Mouse (Mus musculus) embryonic facial prominence, embryonic 12.5 days (tissue): ENCODE results near the gene Psmc3. TPM values are rescaled to one million over a fixed set of nuclear protein-coding genes. Genes with fewer than 3 reads are reported as not detected.
"Not testable (repeated sequence)": the region's sequence is repeated elsewhere in the genome, so short reads cannot be mapped to it uniquely, and the experiment has no call there.

Experiments
- ATAC-seq: fragments of 200-750 bp; cut with Nextera tagmentation; 2 replicates; pipeline ENCODE4 v1.8.0; 2017; ENCODE audit not compliant: insufficient number of reproducible peaks, insufficient read depth, low FRiP score, low TSS enrichment
- H3K27ac ChIP-seq: fragments of 300-500 bp; sonication (generic); 2 replicates; pipeline ENCODE4 v1.5.1; 2016; ENCODE audit warnings: mild to moderate bottlenecking
- H3K27me3 ChIP-seq: fragments of 300-500 bp; sonication (generic); 2 replicates; pipeline ENCODE4 v1.6.1; 2016; ENCODE audit warnings: mild to moderate bottlenecking, moderate library complexity
- H3K36me3 ChIP-seq: fragments of 300-500 bp; sonication (generic); 2 replicates; pipeline ENCODE4 v1.6.1; 2016; ENCODE audit warnings: mild to moderate bottlenecking
- H3K4me1 ChIP-seq: fragments of 300-500 bp; sonication (generic); 2 replicates; pipeline ENCODE4 v1.6.1; 2016
- H3K4me2 ChIP-seq: fragments of 300-500 bp; sonication (generic); replicated peaks from 2 replicates; pipeline ENCODE4 v1.6.1; 2016; ENCODE audit warnings: mild to moderate bottlenecking, moderate library complexity
- H3K4me3 ChIP-seq: fragments of 300-500 bp; sonication (generic); 2 replicates; pipeline ENCODE4 v1.5.1; 2016; ENCODE audit warnings: mild to moderate bottlenecking
- H3K9ac ChIP-seq: fragments of 300-500 bp; sonication (generic); 2 replicates; pipeline ENCODE4 v1.6.1; 2016; ENCODE audit warnings: mild to moderate bottlenecking, moderate library complexity
- H3K9me3 ChIP-seq: fragments of 300-500 bp; sonication (generic); 2 replicates; pipeline ENCODE4 v1.6.1; 2016; ENCODE audit warnings: mild to moderate bottlenecking, moderate library complexity
- WGBS: fragments of 180-500 bp; shearing (Covaris S2); methylation state at CpG from one replicate; pipeline ENCODE4 v1.1.7; 2016; 5-methylcytosine and 5-hydroxymethylcytosine counted together
- polyA plus RNA-seq: library from polyadenylated mRNA; unstranded; fragments of >200 nt; fragmentation: Nextera tagmentation; extraction: Ambion mirVana; gene quantifications from 2 replicates; pipeline ENCODE4 v1.2.1, GENCODE M21; 2016

The Psmc3 gene
- polyA plus RNA-seq, 1 experiment from 2014 or later = 326 TPM

DNA sequence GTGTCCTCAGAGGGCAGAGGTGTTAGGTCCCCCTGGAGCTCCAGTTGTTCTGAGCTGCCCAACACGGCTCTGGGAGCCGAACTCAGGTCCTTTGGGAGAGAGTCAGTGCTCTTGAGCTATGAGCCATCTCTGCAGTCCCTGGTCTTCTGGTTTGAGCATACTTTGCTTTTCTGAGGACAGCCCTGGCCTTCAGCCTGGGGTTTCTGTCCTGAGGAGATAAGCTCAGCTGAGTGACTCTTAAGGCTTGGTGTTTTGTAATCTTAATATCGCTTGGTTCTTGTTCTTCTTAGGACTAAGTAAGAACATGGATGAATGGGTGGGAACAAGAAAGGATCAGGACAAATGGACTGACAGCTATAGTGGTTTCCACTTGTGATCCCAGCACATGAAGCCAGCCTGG is 54.3 kb downstream of the Psmc3 start:
- Histone ChIP-seq H3K27ac (no peak overlapping the region), H3K4me2 (no peak overlapping the region), H3K27me3 (no peaks in the 10 kb centered on the region), H3K9ac (no peak overlapping the region), H3K36me3 (no peaks in the 10 kb centered on the region), H3K4me3 (no peak overlapping the region), H3K4me1 (no peaks in the 10 kb centered on the region), H3K9me3 (no peaks in the 10 kb centered on the region)
- ATAC-seq = no peak
- WGBS = 84% methylated on average over 3 of the region's 3 CpGs

DNA sequence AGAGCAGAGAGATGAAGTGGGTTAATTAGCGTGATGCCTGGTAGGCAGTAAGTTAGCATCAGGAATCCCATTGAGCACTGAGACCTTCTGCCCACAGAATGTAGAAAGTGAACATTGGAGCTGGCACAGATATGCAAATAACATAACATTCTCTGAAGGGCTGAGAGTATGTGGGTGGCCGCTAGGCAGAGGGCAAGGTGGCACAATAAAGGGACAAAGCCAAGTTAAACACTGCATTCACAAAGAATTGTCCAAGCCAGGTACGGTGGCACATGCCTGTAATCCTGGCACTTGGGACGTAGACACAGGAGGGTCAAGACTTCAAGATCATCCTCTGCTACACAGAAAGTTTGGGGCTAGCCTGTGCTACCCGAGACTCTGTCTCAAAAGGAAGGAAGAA is 55.4 kb downstream of the Psmc3 start:
- H3K9me3 ChIP-seq = no peaks in the 10 kb centered on the region
- no peak overlapping the region for H3K9ac ChIP-seq
- no peak for ATAC-seq
- no peaks in the 10 kb centered on the region for H3K36me3 ChIP-seq
- no peak overlapping the region for H3K4me2 ChIP-seq
- no peak overlapping the region for H3K4me3 ChIP-seq
- WGBS = 85% methylated on average over 5 of the region's 5 CpGs
- H3K27me3 ChIP-seq = no peaks in the 10 kb centered on the region
- H3K4me1 ChIP-seq = no peaks in the 10 kb centered on the region
- H3K27ac ChIP-seq = no peak overlapping the region

DNA sequence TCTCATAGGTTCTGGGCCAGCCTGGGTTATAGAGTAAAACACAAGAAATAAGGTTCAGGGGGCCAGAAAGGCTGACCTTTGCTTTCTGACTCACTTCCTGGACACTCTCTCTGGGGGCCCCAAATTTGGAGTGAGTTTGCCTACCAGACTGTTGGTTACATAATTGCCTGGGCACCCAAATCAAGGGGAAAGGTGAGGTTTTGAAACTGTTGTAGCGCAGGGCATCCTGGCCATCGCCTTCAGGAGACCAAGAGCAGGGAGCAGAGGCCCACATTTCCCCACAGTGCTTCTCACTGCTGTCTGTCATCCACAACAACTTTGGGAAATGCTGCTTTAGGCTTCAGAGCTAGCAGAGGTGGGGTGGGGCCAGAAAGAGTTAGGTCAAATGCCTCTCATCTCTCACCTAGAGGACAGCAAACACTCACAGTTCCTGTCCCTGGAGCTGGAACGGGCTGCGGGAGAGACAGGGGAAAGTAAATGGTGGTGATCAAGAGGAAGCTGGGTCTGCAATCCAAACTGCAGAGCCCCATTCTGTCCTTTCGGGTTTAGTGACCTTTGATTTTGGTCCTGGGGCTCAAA is 56.1 kb downstream of the Psmc3 start:
- Histone ChIP-seq H3K4me3 (no peak overlapping the region), H3K9ac (no peak overlapping the region), H3K27me3 (no peaks in the 10 kb centered on the region), H3K9me3 (no peaks in the 10 kb centered on the region), H3K36me3 (no peaks in the 10 kb centered on the region), H3K4me2 (no peak overlapping the region), H3K4me1 (no peaks in the 10 kb centered on the region), H3K27ac (no peak overlapping the region)
- no peak for ATAC-seq
- 91% methylated on average over 5 of the region's 5 CpGs for WGBS

DNA sequence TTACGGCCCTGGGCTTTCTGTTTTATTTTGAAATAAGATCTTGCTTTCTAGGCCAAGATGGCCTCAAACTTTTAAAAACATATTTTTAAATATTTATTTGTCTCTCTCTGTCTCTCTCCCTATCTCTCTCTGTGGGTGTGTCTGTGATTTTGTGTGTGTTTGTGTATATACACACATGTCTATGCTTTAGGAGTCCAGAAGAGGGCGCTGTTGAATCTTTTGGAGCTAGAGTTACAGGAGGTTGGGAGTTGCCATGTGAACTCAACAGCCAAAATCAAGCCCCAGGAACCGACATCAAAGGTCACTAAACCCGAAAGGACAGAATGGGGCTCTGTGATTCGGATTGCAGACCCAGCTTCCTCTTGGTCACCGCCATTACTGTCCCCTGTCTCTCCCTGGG is 56.6 kb downstream of the Psmc3 start:
- Histone ChIP-seq H3K36me3 (no peaks in the 10 kb centered on the region), H3K27me3 (no peaks in the 10 kb centered on the region), H3K4me1 (no peaks in the 10 kb centered on the region; the same call in 1 of the 2 replicates), H3K4me3 (no peak overlapping the region), H3K27ac (no peak overlapping the region), H3K4me2 (no peak overlapping the region), H3K9ac (no peak overlapping the region), H3K9me3 (no peaks in the 10 kb centered on the region)
- ATAC-seq = no peak
- 77% methylated on average over 6 of the region's 6 CpGs for WGBS

DNA sequence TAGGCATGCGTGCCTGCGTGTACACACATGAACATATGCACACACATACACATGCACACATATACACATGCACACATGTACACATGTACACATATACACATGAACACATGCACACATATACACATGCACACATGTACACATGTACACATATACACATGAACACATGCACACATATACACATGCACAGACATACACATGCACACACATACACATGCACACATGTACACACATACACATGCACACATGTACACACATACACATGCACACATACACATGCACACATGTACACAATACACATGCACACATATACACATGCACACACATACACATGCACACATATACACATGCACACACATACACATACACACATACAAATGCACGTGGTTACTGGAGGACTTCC is 58.0 kb downstream of the Psmc3 start:
- H3K36me3 ChIP-seq, ATAC-seq, H3K9ac ChIP-seq, H3K4me1 ChIP-seq, H3K27me3 ChIP-seq, H3K27ac ChIP-seq, H3K4me2 ChIP-seq, H3K4me3 ChIP-seq, H3K9me3 ChIP-seq: not testable (repeated sequence)
- WGBS = 88% methylated on average over 3 of the region's 3 CpGs

DNA sequence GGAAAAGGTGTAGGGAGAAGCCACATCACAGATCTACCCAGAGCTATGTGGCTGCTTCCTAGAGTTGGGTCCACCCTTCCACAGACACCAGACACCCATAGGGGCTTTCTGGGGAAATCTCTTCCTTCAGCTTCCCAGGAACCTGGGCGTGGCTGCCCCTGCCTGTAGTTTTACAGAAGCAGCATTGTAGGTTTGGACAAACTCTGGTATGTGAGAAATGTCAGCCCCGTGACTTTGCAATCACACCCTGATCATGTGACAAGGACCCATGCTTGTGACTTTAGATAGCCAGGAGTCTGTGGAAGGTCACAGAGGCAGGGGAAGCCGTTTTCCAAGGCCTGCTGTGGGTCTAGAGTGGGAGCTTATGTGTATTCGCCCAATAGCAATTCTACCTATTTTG is 58.7 kb downstream of the Psmc3 start:
- no peaks in the 10 kb centered on the region for H3K36me3 ChIP-seq
- H3K4me2 ChIP-seq = no peak overlapping the region
- H3K9ac ChIP-seq = 0 out of 2 replicates have a peak overlapping the region, but pooled peaks have one; percentile 15
- no peaks in the 10 kb centered on the region for H3K9me3 ChIP-seq
- 48% methylated on average over 4 of the region's 4 CpGs for WGBS
- no peak overlapping the region for H3K4me3 ChIP-seq
- H3K4me1 ChIP-seq = no peaks in the 10 kb centered on the region; the same call in 1 of the 2 replicates
- peaks cover 9% of the 10 kb centered on the region; the same call in 1 of the 2 replicates for H3K27me3 ChIP-seq
- H3K27ac ChIP-seq = no peak overlapping the region
- no peak for ATAC-seq

DNA sequence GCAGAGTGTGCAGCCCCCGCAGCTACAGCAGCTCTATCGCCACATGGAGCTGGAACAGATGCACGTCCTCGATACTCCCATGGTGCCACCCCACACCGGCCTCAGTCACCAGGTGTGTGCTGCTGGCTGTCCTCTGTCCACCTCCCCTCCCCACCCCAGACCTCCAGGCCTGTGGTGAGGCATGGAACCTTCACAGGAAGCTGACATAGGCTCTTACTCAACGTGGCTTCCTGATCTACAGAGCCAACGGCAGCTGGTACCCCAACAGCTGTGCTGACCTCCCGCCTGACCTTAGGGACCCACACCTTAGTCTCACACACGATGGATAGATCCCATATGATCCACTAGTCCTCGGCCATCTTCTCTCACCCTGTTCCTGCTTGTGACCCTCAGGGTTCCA is 59.5 kb downstream of the Psmc3 start:
- no peak for ATAC-seq

DNA sequence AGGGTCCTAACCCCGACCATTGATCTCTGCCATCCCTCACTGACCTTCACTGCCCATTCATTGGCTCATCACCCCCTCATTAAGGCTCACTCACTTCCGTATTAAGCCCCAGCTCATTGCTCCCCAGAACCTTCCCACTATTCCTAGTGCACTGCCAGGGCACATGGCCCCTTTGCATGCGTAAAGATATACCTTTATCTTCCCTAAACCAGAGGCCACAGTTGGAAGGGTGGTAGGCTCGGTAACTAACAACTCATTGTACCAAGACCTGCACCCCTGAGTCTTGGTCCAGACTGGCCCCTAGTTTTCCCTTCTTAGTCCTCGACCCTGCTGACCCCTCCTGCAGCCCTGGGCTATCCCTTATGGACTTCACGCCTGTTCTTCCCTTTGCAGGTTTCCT is 60.0 kb downstream of the Psmc3 start:
- Histone ChIP-seq H3K9ac (no peak overlapping the region), H3K27ac (no peak overlapping the region), H3K9me3 (no peaks in the 10 kb centered on the region), H3K4me2 (no peak overlapping the region), H3K27me3 (peaks cover 9% of the 10 kb centered on the region; the same call in 1 of the 2 replicates), H3K4me3 (no peak overlapping the region), H3K36me3 (no peaks in the 10 kb centered on the region), H3K4me1 (no peaks in the 10 kb centered on the region; the same call in 1 of the 2 replicates)
- ATAC-seq = no peak
- 68% methylated on average over 6 of the region's 6 CpGs for WGBS

More for the DNA sequence above, 59.5 kb downstream of the Psmc3 start:
- Histone ChIP-seq H3K27me3 (peaks cover 9% of the 10 kb centered on the region; the same call in 1 of the 2 replicates), H3K27ac (no peak overlapping the region), H3K4me3 (no peak overlapping the region), H3K4me2 (no peak overlapping the region), H3K4me1 (no peaks in the 10 kb centered on the region; the same call in 1 of the 2 replicates), H3K9ac (no peak overlapping the region), H3K36me3 (no peaks in the 10 kb centered on the region), H3K9me3 (no peaks in the 10 kb centered on the region)
- 75% methylated on average over 10 of the region's 10 CpGs for WGBS

DNA sequence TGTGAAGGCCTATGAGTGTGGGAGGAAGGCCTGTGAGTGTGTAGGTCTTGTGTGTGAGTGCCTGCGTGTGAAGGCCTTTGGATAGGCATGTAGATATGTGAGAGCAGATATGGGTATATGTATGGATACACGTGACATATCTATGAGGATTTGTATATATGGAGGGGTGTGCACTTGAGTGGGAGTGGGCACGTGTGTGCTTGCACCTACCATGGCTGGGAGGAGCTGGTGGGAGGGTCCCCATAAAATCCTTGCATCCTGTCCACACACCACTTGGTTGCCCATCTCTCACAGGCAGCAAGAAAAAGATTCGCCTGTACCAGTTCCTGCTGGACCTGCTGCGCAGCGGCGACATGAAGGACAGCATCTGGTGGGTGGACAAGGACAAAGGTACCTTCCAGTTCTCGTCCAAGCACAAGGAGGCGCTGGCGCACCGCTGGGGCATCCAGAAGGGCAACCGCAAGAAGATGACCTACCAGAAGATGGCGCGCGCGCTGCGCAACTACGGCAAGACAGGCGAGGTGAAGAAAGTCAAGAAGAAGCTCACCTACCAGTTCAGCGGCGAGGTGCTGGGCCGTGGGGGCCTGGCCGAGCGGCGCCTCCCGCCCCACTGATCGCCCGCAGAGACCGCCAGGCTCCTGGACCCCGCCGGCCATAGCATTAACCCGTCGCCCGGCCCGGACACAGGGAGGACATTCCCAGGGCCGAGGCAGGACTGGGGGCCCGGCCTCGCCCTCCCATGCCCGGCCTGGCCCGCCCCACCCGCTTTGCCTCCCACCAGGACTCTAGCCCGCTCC is 61.2 kb downstream of the Psmc3 start:
- H3K36me3 ChIP-seq = no peaks in the 10 kb centered on the region
- no peak overlapping the region for H3K27ac ChIP-seq
- WGBS = 8% methylated on average over 42 of the region's 42 CpGs
- H3K4me3 ChIP-seq = peak overlapping the region; percentile 39
- peak overlapping the region; percentile 53 for H3K9ac ChIP-seq
- no peaks in the 10 kb centered on the region; the same call in 1 of the 2 replicates for H3K4me1 ChIP-seq
- no peaks in the 10 kb centered on the region for H3K9me3 ChIP-seq
- H3K27me3 ChIP-seq = peaks cover 11% of the 10 kb centered on the region; the same call in 1 of the 2 replicates
- ATAC-seq = peak; percentile 20; the same call in 1 of the 2 replicates
- peak overlapping the region; percentile 88 for H3K4me2 ChIP-seq

DNA sequence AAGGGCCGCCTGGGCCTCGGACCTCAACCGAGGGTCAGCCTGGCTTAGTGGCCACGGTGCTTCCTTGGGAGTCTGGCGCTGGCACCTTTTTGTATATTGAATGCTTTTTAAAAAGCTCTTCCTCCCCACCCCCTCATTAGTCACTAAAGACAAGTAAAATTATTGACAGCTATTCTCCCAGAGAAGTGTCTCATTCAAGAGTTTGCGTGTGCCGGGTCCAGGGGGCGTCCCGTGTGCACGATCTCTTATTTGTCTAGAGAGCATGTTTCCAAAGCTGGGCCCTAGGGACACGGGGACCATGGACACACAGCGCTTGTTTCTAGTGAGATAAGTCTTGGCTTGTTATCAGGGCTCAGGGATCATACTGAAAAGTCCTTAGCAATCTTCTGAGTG is 61.8 kb downstream of the Psmc3 start:
- WGBS = 39% methylated on average over 12 of the region's 12 CpGs

More for the DNA sequence above, 61.8 kb downstream of the Psmc3 start:
- no peaks in the 10 kb centered on the region for H3K36me3 ChIP-seq
- H3K9ac ChIP-seq = peak overlapping the region; percentile 53
- H3K4me2 ChIP-seq = peak overlapping the region; percentile 88
- no peaks in the 10 kb centered on the region; the same call in 1 of the 2 replicates for H3K4me1 ChIP-seq
- H3K27me3 ChIP-seq = peaks cover 12% of the 10 kb centered on the region; the same call in 1 of the 2 replicates
- H3K9me3 ChIP-seq = no peaks in the 10 kb centered on the region
- ATAC-seq = no peak
- no peak overlapping the region for H3K27ac ChIP-seq
- peak overlapping the region; percentile 39 for H3K4me3 ChIP-seq
